Mouse (Mus musculus) embryonic facial prominence, embryonic 10.5 days (tissue): ENCODE results near the gene A830031A19Rik. TPM values are rescaled to one million over a fixed set of nuclear protein-coding genes. Genes with fewer than 3 reads are reported as not detected.

Experiments
- DNase-seq: peaks from one replicate; pipeline ENCODE4 v3.0.0-alpha.2; 2017; ENCODE audit warnings: low spot score
- H3K27ac ChIP-seq: fragments of 300-500 bp; sonication (generic); replicated peaks from 2 replicates; pipeline ENCODE4 v1.5.1; 2016; ENCODE audit warnings: mild to moderate bottlenecking
- H3K27me3 ChIP-seq: fragments of 300-500 bp; sonication (generic); replicated peaks from 2 replicates; pipeline ENCODE4 v1.6.1; 2016; ENCODE audit warnings: low read depth, mild to moderate bottlenecking; ENCODE audit not compliant: poor library complexity, severe bottlenecking
- H3K36me3 ChIP-seq: fragments of 300-500 bp; sonication (generic); replicated peaks from 2 replicates; pipeline ENCODE4 v1.6.1; 2016; ENCODE audit warnings: mild to moderate bottlenecking, moderate library complexity
- H3K4me1 ChIP-seq: fragments of 300-500 bp; sonication (generic); 2 replicates; pipeline ENCODE4 v1.6.1; 2016
- H3K4me3 ChIP-seq: fragments of 300-500 bp; sonication (generic); 2 replicates; pipeline ENCODE4 v1.5.1; 2016; ENCODE audit warnings: mild to moderate bottlenecking, moderate library complexity
- H3K9me3 ChIP-seq: fragments of 300-500 bp; sonication (generic); 2 replicates; pipeline ENCODE4 v1.6.1; 2016; ENCODE audit warnings: mild to moderate bottlenecking
- WGBS: fragments of 180-500 bp; shearing (Covaris S2); methylation state at CpG from one replicate; pipeline ENCODE4 v1.1.7; 2016; 5-methylcytosine and 5-hydroxymethylcytosine counted together
- polyA plus RNA-seq: library from polyadenylated mRNA; unstranded; fragments of >200 nt; fragmentation: Nextera tagmentation; extraction: Ambion mirVana; gene quantifications from 2 replicates; pipeline ENCODE4 v1.2.1, GENCODE M21; 2016

A830031A19Rik gene
- polyA plus RNA-seq, 1 experiment from 2014 or later = not detected

DNA sequence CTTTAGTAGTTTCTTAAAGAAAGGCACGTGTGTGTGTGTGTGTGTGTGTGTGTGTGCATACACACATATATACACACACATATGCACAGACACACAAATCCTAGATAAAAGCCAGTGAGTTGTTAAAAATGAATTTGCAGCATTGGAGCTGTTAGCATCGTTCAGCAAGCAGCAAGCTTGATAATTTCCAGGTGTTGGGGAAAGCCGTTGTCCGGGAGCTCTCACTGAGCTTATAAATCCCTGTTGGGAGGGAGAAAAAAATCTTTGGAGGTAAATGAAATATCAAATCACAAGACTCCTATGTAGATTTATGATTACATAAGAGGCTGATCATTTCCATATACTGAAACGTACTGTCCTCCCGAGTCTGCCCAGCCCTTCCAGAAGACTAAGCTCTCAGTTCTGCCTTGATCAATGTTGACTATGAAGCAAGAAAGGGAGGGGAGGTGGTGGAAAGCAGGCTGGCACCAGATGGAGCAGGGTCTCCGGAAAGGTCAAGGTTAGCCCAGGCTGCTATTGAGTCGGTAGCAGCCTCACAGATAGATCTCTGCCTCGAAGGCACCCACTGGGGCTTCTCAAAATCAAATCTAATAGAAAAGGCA is 12.3 kb downstream of the A830031A19Rik start:
- 24% methylated on average over 9 of the region's 9 CpGs for WGBS
- peaks cover 48% of the 10 kb centered on the region for H3K4me1 ChIP-seq
- peaks cover 56% of the 10 kb centered on the region for H3K27me3 ChIP-seq
- H3K36me3 ChIP-seq = no peaks in the 10 kb centered on the region
- peak overlapping the region; percentile 76 for H3K27ac ChIP-seq
- peak; percentile 61 for DNase-seq
- H3K9me3 ChIP-seq = no peaks in the 10 kb centered on the region
- H3K4me3 ChIP-seq = peak overlapping the region; percentile 14; the same call in 1 of the 2 replicates

DNA sequence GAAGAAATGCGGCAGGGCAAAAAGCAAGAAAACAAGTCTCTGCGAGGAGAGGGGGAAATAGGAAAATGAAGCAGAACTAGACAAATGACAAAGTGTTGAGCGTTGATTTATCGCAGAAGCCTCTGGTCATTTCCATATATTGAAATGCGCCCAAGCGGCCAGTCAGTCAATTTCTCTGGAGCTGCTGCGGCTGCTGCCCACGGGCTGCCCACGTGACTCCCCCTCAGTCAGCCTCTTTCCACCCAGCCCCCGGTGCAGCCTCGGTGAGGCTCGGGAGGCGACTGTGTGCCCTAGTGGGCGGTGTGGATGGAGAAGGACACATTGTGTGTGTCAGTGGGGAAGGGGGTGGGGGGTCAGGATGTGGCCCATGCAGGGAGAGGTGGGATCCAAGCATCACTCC is 13.0 kb downstream of the A830031A19Rik start:
- H3K9me3 ChIP-seq = no peaks in the 10 kb centered on the region
- H3K4me1 ChIP-seq = peaks cover 48% of the 10 kb centered on the region
- H3K27me3 ChIP-seq = peaks cover 55% of the 10 kb centered on the region
- H3K36me3 ChIP-seq = no peaks in the 10 kb centered on the region
- WGBS = 2% methylated on average over 14 of the region's 14 CpGs
- peak overlapping the region; percentile 76 for H3K27ac ChIP-seq
- peak; percentile 73 for DNase-seq
- H3K4me3 ChIP-seq = peak overlapping the region; percentile 50

DNA sequence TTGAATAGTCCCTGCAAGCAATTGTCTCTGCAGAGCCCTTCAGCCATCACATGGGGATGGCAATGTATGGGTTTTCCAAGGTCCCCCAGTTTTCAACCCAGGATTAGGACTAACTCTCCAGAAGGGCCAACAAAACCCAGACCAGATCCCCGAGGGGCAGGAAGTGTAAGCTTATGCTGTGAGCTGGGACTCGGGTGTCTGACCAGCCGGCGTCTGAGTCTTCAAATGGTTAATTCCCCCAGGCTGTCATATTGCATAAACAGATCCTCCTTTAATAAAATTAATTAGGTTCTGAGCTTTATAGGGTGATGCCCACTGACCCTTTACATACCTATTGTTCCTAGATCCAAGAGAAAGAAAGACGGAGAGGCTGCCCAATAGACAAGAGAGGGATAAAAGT is 14.4 kb downstream of the A830031A19Rik start:
- H3K27me3 ChIP-seq = peaks cover 45% of the 10 kb centered on the region
- WGBS = 1% methylated on average over 5 of the region's 5 CpGs

DNA sequence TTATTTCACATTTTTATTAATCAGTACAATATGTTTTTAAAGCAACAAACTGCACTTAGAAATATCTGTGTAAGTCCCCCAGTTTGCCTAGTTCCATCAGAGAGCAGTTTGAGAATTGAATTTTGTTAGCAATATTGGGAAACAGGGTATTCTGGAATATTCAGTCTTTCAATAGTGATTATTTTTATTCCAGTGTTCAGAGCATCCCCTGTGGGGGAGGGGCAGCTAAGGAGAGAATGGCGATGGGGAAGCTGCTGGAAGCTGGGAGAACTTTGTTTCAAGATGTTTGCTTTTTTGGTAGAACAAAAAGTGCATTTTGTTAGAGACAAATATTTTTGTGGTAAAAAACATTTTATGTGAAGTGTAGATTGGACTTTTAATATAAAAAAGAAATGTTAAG is 15.7 kb downstream of the A830031A19Rik start:
- WGBS = 6% methylated on average over 1 of the region's 1 CpGs
- Histone ChIP-seq H3K9me3 (no peaks in the 10 kb centered on the region), H3K36me3 (no peaks in the 10 kb centered on the region), H3K4me1 (peaks cover 48% of the 10 kb centered on the region), H3K4me3 (no peak overlapping the region), H3K27me3 (peaks cover 42% of the 10 kb centered on the region), H3K27ac (no peak overlapping the region)
- DNase-seq = peak; percentile 30

More for the DNA sequence above, 14.4 kb downstream of the A830031A19Rik start:
- peak; percentile 33 for DNase-seq
- peaks cover 48% of the 10 kb centered on the region for H3K4me1 ChIP-seq
- peak overlapping the region; percentile 49 for H3K4me3 ChIP-seq
- no peaks in the 10 kb centered on the region for H3K9me3 ChIP-seq
- no peak overlapping the region for H3K27ac ChIP-seq
- no peaks in the 10 kb centered on the region for H3K36me3 ChIP-seq

DNA sequence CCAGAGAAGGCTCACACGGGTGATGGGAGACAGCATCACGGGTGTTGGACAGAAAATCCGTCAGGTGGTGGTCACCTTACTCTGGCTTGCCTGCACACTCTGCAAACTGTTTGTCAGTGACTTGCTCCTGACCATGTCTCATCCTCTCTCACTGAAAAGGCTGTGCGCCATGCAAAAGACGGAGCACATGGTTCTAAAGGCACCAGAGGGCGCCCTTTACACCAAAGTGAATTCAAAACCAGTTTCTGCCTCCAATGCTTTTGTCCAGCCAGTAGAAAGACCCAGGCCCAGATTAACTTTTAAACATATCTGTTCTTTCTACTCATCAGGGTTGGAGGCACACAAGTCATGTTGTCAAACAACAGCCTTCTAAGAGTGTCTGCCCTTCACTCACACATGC is 22.0 kb downstream of the A830031A19Rik start:
- H3K9me3 ChIP-seq = no peaks in the 10 kb centered on the region
- no peaks in the 10 kb centered on the region for H3K36me3 ChIP-seq
- DNase-seq = peak; percentile 42
- peaks cover 6% of the 10 kb centered on the region for H3K4me1 ChIP-seq
- WGBS = 56% methylated on average over 6 of the region's 6 CpGs
- H3K27ac ChIP-seq = no peak overlapping the region
- H3K4me3 ChIP-seq = no peak overlapping the region
- H3K27me3 ChIP-seq = peaks cover 29% of the 10 kb centered on the region

DNA sequence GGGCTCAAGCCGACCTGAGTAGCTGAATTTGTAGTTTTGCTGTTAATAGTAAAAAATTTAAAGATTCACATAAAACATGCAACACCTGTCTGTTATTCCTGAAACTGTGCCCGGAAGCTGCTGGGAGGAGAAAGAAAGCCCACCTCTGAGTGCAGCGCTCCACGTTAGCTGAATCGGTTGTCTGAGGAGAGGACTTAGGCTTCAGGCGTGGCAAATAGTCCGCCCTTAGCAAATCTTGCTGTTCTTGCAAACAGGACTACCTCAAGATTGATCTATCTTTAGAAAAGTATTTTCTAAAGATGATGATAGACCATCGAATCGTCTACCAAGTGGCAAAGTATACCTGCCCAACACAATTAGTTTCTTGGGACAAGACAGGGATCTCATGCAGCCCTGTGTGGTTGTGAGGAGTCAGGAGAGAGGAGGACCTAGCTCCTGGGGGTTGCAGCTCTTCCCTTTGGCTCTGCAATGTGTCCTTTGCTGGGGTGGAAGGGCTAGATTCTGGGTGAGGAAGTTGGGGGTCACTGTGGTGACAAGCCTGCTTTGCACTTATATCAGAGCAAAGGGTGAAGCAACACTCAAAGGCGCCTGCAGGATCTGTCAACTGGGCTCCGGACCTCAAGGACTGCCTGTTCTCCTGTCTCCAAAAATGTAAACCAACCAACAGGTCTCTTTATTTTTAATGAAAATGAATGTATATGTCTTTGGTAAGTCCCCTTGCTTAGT is 24.7 kb downstream of the A830031A19Rik start:
- Histone ChIP-seq H3K27me3 (peaks cover 25% of the 10 kb centered on the region), H3K36me3 (no peaks in the 10 kb centered on the region), H3K4me1 (peaks cover 6% of the 10 kb centered on the region), H3K4me3 (peak overlapping the region; percentile 62; the same call in 1 of the 2 replicates), H3K9me3 (no peaks in the 10 kb centered on the region), H3K27ac (peak overlapping the region; percentile 93)
- no peak for DNase-seq
- 82% methylated on average over 11 of the region's 11 CpGs for WGBS

DNA sequence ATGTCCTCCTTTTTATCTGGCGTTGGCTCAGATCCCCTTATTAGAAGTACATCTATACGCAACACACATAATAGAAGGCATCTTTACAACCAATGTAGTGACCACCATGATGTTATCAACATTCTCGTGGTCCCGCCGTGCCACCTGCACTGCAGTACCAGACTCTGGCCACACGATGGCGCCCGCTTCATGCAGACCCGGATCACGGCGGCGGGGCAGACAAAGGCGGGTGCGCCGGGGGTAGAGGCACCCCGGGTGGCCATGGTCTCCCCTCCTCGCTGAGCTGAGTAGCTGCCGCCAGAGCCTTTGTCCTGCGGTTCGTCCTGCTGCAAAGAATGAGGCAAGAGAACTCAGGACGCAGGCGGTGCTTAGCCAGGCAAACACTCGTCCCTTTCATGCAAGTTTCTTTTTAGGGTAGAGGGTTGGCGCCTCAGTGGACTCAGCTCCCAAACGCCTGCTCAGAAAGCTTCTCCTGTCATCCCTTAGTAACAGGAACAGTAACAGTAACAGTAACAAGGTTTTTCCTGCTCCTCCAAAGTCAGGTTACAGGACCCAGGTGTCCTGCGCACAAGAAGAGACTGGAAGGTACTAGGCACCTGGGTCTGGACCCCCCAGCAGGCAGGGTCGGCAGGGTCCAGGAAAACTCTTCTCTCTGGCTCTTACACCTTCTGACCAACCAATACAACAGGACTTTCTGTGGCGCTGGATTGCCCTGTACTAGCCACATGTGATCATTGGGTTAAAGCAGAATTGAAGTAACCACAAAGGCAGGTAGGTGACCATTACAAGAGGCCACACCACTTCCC is 25.4 kb downstream of the A830031A19Rik start:
- no peaks in the 10 kb centered on the region for H3K9me3 ChIP-seq

DNA sequence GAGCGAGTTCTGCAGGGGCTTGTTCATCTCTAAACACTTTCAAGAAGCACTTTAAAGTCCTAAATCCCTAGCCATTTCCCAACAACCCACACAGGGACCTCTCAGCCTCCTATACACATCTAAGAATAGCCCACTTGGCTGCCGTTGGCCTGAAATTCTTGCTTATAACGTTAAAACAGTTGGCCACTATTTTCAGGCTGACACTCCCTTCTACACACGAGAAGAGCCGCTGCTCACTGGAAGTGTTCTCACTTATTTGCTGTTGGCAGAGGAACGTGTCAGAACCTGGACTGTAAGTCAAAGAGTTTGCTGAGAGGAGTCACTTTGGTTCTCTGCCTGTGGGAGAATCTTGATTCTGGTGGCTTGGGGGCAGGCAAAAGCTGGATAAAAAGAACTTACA is 30.8 kb downstream of the A830031A19Rik start:
- no peaks in the 10 kb centered on the region for H3K36me3 ChIP-seq
- H3K27me3 ChIP-seq = no peaks in the 10 kb centered on the region; the same call in 1 of the 2 replicates
- no peaks in the 10 kb centered on the region for H3K9me3 ChIP-seq
- no peak overlapping the region for H3K27ac ChIP-seq
- DNase-seq = no peak
- 83% methylated on average over 6 of the region's 6 CpGs for WGBS
- no peak overlapping the region for H3K4me3 ChIP-seq
- H3K4me1 ChIP-seq = no peaks in the 10 kb centered on the region

More for the DNA sequence above, 25.4 kb downstream of the A830031A19Rik start:
- Histone ChIP-seq H3K4me3 (peak overlapping the region; percentile 62), H3K27me3 (peaks cover 25% of the 10 kb centered on the region), H3K36me3 (no peaks in the 10 kb centered on the region), H3K27ac (peak overlapping the region; percentile 93), H3K4me1 (peaks cover 6% of the 10 kb centered on the region)
- WGBS = 5% methylated on average over 28 of the region's 28 CpGs
- peak; percentile 91 for DNase-seq

DNA sequence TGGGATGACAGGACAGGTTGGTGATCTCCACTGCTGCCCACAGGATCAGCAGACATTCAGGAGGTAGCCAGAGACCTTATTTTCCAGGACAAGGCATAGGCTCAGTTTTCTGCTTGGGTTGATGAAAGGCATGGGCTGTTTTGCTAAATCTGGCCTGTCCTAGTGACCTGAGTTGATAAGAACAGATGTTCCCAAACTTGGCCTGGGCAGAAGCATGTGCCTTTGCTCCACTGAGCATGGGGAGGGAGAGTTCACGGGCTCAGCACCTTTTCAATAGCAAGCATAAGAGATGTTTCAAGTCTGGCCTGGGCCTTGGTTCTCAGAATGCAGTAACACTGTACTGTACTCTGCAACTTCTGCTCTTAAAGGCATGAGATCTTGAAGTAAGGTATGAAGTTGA is 54.1 kb downstream of the A830031A19Rik start:
- Histone ChIP-seq H3K4me1 (no peaks in the 10 kb centered on the region), H3K36me3 (no peaks in the 10 kb centered on the region), H3K9me3 (no peaks in the 10 kb centered on the region), H3K27me3 (no peaks in the 10 kb centered on the region), H3K4me3 (no peak overlapping the region), H3K27ac (no peak overlapping the region)
- 73% methylated on average over 1 of the region's 1 CpGs for WGBS
- DNase-seq = no peak

DNA sequence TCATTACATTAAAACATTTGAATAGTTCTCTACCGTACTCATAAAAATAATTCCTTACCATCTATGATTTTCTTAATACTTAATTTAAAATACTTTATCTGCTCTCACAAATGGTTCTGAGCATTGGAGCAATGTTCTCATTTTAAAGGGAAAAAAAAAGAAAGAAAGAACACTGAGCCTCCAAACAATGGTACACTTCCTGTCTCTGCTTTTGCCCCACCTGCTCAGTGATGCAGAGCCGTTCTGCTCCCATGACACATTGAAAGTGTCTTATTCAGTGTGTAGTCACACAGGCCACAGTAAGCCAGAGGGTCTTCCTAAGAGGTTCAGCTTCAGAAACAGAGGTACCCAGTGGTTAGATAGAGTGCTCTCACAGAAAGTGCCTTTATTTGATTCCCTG is 56.1 kb downstream of the A830031A19Rik start:
- Histone ChIP-seq H3K4me1 (no peaks in the 10 kb centered on the region), H3K36me3 (no peaks in the 10 kb centered on the region), H3K9me3 (no peaks in the 10 kb centered on the region), H3K4me3 (no peak overlapping the region), H3K27me3 (no peaks in the 10 kb centered on the region), H3K27ac (no peak overlapping the region)
- WGBS = 78% methylated on average over 2 of the region's 2 CpGs
- no peak for DNase-seq

DNA sequence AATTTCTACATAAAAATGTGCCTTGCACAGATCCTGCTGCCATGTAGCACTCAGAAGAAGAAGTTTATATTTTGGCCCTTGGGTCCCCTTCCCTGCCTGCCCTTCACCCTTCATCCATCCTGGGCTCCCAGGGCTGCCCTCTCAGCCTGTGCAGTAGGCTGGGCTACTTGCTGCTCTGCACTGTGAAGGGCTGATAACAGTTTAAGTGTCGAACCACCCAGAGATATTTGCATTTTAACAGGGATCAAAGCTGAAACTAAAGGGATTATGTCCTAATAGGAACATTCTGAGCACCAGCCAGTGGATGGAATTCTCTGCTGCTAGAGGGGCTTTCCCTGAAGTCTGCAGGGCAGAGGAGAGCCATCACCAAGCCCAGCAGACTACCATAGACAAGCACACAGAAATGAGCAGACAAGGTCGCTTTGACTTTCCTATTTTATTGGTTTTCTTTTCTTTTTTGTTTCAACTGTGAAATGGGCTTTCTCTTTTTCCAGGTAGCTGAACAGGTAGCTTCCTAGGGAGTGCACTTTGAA is 58.1 kb downstream of the A830031A19Rik start:
- Histone ChIP-seq H3K9me3 (no peaks in the 10 kb centered on the region), H3K27ac (no peak overlapping the region), H3K27me3 (no peaks in the 10 kb centered on the region), H3K4me1 (no peaks in the 10 kb centered on the region), H3K4me3 (no peak overlapping the region), H3K36me3 (no peaks in the 10 kb centered on the region)
- no peak for DNase-seq
- 36% methylated on average over 2 of the region's 2 CpGs for WGBS

DNA sequence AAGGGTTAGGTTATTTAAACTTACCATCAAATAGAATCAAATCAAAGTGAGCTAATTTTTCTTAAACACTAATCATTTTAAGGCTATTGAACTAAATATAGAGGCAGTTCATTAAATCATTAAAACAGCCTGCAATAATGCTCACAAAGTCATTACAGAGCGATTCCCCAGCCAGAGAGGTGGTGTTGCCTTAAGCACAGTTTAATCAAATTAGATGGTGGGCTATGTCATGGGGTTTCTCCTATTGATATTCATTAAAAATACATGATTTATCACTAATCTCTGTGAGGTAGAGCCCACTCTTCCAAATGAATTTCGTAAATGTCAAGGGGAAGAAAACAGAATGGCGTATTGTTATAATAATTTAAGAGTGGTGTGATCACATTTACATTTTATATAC is 58.8 kb downstream of the A830031A19Rik start:
- no peaks in the 10 kb centered on the region for H3K9me3 ChIP-seq
- H3K4me3 ChIP-seq = no peak overlapping the region
- H3K4me1 ChIP-seq = no peaks in the 10 kb centered on the region
- no peak overlapping the region for H3K27ac ChIP-seq
- H3K27me3 ChIP-seq = no peaks in the 10 kb centered on the region
- DNase-seq = no peak
- H3K36me3 ChIP-seq = no peaks in the 10 kb centered on the region
- 88% methylated on average over 3 of the region's 3 CpGs for WGBS
